Mouse (Mus musculus) thymus, postnatal 0 days (tissue): ENCODE data around the gene Glo1. TPM values are rescaled to one million over a fixed set of nuclear protein-coding genes. Genes with fewer than 3 reads are reported as not detected.

Experiments
- DNase-seq: peaks from one replicate; pipeline ENCODE4 v3.0.0-alpha.2; 2015; ENCODE audit warnings: low spot score
- polyA plus RNA-seq: library from polyadenylated mRNA; unstranded; fragments of >200 nt; fragmentation: Nextera tagmentation; extraction: Ambion mirVana; gene quantifications from 2 replicates; pipeline ENCODE4 v1.2.1, GENCODE M21; 2015

Gene Glo1
- polyA plus RNA-seq, 1 experiment from 2014 or later, result 200 TPM

DNA sequence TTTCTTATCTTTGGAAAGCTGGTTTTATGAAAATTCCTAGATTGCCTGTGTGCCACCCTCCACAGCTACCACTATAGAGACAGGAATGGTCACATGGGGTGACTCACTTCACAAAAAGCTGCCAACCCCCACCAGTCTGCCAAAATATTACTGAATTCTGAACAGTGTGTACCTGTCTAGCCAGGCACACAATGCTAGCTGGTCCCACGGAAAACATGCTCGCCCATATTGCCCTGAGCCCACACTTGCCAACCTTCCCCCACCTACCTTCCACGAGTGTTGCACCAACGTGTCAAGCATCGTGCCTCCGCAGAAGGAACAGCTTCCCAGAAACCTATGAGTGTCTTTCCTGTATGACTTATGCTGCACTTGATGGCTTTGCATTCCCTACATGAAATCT, 45.5 kb downstream of the Glo1 start:
- no peak for DNase-seq

DNA sequence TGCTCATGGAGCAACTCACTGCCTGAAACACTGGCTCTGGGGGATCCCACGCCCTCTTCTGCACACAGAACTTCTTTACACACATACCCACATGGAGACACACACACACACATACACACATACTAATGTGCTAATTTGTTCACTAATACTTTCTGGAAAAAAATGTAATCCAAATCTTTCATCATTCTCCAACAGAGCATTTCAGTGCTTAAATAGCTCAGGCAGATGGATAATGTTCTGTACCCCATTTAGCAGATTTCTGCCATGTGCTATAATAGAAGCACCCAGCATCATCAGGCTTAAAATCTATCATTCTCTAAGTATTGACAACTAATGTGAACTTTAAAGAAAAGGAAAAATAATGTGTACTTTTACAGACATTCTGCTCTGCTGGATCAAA, 45.9 kb downstream of the Glo1 start:
- DNase-seq, result no peak

DNA sequence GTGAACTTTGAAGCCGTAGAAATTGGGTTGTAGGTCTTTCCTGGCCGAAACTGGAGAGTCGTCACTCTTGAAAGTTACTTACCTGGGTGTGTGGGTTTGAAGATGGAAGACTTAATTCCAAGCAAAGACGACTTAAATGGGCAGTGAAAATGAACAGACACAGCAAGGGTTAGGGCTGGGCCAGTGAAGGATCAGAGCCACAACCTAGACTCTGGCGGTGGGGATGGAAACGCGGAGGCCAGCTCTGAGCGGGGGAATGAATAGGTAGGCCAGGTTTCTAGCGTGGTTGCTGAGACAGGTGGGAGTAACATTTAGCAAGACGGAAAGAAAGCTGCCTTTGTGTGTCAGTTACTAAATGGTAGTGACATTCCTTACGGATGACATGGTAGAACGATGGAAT, 49.7 kb downstream of the Glo1 start:
- no peak for DNase-seq

DNA sequence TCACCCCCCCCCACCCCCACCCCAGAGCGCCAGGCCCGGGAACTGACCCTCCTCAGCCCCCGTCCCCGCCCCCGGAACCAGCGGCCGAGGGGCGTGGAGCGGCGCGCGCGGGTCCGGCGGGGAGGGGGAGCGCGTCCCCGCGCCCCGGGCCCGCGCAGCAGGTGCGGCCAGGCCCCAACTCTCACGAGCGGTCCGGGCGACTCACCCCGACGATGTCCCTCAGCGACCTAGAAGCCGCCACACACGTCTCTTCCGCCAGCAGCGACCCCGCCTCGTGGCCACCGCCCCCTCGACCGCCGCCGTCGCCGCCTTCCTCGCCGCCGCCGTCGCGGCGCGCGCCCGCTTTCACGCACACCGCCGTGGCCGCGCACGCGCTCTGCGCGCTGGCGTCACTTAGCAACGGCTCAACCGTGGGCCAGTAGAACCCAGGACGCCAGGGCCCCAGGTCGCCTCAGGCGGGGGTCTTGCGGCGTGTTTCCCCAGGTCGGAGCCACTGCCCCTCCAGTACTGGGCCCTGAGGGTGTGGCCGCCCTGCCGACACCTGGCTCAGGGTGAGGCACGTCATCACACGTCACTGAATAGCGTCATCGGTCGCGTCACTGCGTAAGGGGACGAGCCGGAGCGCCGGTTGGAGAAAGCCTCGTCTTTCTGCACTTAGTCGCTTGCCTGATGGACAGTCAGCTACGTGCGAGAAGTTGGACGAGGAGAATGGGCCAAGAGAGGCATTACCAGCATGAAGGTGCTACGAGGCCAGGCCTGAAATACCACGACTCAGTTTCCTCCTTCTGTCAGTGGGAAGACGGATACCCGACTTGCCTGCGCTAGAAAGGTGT, 50.5 kb downstream of the Glo1 start, which contains the start of gene Btbd9:
Gene Btbd9, minus strand, starts transcription at position 548 of the 833 bp plus-strand sequence.
- DNase-seq, result peak; percentile 92

DNA sequence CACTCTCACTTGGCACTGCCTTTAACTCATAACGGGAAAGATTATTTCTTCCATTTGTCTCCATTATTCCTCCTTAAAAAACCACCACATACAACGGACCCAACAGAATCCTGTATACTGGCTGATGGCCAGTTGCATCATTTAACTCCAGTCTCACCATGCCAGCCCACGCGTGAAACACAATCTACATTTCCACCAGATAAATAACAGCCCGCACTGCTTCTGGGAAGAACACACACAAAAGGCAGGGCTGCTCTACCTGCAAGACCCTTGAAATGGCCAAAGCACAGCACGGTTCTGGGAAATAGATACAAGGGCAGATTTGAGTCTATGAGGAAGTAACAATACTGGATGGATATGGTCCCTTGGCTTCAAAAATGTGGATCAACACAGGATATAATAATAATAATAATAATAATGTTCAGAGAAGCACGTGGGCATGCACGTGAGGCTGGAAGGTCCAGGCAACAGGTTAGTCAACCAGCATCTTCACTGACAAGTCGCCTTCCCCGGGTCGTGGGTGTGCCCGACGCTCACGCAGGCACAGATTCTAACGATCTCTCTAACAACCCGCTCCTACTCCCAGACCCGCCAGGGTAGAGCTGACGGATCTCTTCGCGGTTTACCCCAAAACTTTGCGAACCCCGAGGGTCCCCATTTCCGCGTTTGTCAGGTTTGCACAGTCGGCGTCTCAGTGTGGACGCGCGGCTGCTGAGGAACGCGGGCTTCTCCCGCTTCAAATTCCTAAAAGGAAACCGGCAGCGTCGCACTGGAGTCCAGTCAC, 51.4 kb downstream of the Glo1 start:
- DNase-seq, result peak; percentile 72

DNA sequence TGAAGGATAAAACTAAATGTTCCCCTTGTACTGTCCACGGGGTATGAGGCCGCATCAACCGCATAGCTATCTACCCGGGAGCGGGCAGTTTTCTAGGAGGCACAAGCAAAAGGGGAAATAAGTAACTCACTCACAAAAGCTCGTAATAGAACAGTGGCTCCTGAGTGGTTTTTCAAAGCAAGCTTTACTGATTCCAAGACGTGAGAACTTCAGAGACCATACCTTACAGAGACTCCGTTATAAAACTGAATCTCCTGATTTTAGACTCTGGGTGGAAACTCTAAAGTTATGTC, 51.9 kb downstream of the Glo1 start:
- no peak for DNase-seq

DNA sequence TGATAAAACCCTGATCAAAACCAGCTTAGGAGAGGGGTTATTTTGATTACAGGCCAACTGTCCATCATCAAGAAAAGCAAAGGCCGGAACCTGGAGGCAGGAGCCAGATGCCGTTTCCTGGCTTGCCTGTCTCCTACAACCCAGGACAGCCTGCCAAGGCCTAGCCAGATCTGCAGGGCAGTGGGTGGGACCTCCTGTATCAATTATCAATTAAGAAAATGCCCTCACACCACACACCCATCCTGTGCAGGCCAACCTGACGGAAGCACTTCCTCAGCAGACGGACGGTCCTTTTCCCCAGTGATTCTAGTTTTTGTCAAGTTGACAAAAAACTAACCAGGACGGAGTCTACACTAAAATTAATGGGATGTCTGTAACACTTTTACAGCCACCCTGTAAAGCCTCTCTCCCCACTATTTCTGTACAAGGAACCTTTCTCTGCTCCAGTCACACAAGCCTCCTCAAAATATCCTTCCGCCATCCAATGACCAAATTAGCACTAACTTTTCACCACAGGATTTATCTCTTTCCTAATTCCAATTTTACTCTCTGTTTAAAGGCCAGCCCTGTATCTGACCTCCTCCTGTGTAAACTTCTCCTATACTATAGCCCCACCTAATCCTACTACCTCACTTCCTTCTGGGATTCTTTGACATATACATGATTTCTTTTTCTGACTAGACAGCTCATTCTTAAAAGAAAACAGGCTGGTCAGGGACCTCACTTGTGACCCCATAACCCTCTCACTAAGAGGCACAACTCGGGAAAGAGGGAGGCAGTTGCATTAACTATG, 52.5 kb downstream of the Glo1 start:
- no peak for DNase-seq

DNA sequence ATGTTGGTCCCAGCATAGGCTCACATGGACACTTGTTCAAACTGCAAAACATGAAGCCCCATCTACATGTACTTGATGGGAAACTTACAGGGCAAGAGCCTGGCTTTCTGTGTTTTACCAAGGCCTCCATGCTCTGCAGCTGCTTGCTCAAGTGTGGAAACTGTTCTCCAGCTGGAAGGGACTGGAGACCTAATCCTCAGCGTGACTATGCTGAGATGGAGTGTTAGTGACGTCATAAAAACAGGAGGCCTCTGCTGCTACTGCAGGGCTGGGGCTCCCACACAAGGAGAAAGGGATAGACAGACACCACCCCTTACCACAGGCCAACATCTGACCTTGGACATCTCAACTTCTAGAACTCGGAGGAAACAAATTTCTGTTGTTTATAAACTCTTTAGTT, 55.7 kb downstream of the Glo1 start:
- DNase-seq, result no peak

DNA sequence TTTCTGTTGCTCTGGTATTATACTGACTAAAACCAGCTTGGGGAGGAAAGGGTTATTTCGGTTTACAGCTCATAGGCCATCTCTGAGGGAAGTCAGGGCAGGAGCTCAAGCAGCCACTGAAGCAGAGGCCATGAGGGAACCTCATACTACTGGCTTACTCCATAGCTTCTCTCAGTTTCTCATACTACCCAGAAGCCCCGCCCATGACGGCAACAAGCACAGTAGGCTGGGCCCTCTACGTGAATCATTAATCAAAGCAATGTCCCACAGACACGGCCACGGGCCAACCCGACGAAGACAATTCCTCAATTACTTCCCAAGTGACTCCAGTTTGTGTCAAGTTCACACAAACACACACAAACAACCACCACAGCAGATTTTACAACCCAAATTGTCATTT, 56.5 kb downstream of the Glo1 start:
- no peak for DNase-seq

DNA sequence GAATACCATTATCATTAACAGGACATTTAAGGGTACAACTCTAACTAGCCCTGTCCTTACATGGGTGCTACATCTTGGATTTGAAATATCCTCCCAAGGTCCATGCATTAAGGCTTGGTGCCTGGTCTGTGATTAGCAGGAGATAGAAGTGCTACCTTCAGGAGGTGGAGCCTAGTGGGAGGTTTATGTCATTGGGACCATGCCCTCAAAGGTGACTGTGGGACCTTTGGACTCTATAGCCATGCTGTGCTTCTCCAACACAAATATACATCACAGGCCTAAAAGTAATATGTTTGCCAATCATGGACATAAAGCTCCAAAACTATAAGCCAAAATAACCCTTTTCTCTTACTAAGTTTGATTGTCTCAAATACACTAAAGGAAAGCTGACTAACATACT, 58.2 kb downstream of the Glo1 start:
- no peak for DNase-seq

DNA sequence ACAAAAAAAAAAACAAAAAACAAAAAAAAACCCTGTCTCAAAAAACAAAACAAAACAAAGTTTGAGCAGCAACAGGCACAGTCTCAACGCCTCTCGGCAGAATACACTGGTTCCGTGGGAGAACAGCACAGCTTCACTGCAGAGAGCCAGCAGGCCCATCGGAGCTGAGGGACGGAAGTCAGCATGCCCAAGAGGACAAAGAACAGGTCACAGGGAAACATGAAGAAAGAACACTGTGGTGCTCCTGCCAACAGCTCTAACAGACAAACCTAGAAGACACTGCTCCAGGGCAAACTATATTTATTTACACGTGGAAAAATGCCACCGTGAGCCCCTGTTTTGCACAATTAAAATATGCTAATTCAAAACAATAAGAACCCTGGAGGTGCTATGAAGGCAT, 61.7 kb downstream of the Glo1 start:
- no peak for DNase-seq

DNA sequence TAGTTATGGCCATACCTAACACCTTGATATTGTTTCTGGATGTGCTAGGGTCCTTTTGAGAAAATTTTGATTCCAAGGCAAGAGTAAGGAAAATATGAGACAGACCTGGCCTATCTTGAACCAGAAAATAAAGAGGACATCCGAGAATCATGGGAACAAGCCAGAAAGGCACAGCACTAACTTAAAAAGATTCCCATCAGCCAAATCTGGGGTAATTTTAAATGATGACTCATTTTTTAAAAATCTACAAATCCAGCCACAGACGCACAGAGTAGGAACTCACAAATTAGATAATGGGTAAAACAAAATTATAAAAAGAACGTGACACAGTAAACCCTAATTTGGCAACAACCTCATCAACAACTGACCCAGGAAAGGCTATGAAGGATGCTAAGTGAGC, 62.3 kb downstream of the Glo1 start:
- no peak for DNase-seq

DNA sequence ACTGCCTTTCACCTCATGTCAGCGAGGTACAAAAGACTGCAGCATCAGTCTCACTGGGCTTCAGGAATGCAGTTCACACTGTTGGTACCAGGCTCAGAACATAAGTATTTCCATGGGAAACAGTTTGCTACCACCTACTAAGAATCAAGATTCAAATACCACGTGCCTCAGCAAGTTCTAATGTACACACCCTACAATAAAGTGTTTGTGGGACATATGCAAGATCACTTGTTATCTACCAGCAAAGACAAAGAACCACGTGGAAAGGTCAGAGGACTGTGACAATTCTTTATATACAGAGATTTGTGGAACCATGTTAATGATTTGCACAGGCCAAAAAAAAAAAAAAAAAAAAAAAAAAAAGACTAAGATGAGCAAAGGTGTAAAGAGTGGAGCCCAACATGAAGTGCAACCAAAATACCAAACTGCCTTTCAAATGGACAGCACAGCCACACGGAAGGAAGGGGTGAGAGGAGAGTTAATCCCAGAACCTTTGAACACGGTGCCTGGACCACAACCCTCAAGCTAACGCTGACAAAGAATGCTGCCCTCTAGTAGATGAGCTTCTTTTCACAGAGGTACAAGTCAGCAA, 63.1 kb downstream of the Glo1 start:
- no peak for DNase-seq

DNA sequence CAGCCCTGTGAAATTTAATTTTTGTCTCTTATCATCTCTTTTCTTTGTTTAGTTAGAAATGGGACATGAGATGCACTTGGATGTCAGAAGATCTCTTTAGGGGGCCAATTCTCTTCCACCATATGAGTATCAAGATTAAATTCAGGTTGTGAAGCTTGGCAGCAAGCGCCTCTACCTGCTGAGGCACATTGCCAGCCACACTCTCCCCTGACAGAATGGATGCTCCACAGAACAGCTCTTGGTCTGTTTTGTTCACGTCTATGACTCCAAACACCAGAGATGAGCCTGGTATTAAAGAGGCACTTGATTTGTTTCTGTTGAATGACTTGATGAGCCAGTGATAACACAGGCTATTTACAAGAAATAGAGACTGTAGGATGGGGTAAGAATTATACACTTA, 63.9 kb downstream of the Glo1 start:
- DNase-seq, result no peak

DNA sequence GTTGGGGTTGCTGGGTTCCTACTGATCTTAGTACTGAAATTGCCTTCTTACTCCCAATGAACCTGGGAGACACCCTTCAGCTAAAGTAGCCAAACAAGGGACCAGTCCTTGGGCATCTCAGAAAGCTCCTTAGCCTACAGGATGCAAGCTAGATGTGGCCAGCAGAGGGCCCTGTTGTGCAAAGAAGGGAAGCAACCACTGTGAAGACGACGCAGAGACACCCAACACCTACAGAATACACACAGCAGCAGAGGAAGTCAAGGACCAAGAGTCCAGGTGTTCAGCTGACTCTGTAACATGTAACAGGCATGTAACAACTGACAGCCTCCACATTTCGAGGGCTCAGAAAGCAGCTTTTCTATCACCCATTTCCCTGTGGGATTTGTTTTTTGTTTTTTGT, 67.1 kb downstream of the Glo1 start:
- peak; percentile 92 for DNase-seq

DNA sequence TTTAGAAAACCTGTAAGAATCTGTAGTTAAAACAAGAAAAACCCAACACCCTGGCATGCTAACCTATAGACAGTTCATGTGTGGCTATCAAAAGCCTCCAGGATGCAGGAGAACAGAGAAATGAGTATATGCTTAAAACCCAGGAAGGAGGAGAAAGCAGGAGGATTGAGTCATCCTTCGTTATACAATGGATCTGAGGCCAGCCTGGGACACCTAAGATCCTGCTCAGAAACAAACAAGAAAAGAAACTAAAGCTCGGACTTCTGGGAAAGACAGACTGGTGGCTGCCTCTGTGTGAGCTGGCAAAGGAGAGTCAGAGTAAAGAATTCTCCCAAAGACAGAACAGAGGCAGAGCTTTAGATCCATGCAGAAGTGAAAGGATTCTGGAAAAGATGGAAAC, 68.0 kb downstream of the Glo1 start:
- DNase-seq, result no peak

DNA sequence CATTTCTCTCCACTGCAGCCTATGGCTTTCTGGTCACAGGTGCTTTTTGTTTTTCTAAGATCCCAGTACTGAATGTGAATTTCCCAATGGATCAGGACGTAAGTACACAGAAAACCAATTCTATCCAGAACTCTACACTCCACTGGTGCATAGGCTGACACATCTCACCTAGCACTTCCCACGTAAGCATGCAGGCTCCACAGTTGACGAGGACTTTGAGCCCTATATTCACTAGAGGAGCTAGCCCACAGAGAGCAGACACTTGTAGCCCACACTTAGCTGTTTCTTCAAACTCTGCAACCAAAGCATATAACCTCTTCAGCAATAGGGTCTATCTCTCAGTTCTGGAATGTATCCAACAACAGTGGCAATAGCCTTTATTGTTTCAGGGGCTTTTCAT, 70.2 kb downstream of the Glo1 start:
- no peak for DNase-seq

DNA sequence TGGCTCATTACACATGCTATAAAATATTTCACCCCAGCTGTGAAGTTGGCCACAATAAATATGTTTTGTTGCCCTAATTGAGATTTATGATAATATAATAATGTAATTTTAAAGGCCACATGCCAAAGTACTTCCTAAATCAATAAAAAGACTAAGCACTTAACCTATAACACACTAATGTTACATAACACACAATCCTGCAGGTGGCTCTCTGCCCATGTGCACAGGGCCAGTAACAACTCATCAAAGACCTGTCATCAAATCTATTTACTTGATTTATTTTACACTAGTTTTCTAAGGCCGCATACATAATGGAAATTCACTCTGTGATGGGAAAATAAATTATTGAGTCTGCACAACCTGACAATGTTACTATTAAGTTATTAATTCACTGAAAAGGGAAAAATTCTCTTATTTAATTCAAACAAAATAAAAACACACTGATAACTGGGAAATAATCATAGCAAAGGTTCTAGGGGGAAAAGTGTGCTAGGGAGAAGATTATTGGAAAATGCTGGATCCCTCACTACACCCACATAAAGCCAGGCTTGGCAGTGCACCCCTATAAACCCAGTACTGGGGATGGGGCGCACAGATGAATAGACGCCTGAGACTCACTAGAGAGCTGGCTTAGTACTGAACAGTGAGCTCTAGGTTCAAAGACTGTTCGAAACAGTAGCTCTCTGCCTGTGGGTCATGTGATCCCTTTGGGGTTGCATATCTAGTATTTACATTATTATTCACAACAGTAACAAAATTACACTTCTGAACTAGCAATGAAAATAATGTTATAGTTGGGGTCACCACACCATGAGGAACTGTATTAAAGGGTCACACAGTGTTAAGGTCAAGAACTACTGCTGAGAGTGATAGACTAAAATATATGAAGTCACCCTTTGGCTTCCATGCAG, 73.4 kb downstream of the Glo1 start:
- DNase-seq, result no peak

DNA sequence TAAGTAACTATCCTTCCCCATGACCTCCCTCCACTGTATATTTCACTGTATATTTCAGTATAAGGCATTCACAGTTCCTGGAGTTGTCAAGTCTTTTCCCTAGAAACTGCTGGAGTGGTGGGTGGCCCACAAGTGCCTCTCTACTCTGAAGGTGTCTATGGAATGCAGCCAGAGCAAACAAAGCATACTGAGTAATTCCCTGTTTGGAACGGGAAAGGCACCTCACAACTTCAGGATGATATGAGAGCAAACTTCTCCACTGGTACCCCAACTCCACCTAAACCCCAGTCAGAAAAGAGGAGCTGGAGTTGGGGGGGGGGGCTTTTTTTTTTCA, 75.9 kb downstream of the Glo1 start:
- no peak for DNase-seq

DNA sequence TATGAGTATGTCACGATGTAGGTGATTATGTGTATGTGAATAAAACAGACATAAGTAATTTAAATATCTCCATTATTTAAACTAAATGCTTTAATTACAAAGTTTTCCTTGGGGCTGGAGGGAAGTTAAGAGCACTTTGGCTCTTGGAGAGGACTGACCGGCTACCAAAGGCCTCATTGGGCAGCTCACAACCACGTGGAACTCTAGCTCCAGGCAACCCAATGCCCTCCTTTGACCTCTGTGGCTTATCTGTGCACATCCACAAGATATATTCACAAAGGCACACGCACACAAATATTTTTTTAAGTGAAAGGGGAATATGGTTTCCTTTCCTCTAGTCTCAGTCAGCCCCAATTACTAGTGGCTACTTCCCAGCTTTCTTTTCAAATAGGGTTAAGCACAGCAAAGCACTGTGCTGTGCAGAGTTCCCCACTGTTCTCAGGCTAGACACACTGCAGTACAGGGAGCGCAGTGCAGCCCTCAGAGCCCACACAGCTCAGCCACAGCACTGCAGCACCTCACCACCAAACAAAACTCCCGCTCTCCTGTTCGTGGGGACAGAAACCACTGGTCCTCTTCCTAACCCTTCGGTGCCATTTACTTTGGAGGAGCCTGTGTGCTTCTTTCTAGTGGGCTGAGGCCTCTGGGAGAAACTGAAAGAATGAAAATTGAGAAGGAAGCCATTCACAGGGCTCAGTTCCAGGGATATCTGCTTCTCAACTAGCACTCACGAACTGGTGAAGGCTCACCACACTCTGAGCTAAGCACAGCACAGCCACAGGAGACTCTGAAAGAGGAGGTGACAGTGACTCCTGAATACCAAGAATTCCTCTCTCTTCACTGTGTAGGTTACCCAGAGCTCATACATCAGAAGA, 76.5 kb downstream of the Glo1 start:
- no peak for DNase-seq
